Mouse (Mus musculus): ENCODE measurements at regions not wholly inside any gene's neighbourhood (a gene's known extent, or its start where the extent isn't known, plus 50 kb on each side); places are given as distances from the start of the nearest gene placed in this dataset.

- Histone ChIP-seq H3K4me2 (ENCODE audit: low read depth) (peak overlapping the region; percentile 99), H3K36me3 (ENCODE audit: control insufficient read depth, insufficient read depth) (no peaks in the 10 kb centered on the region), H3K79me2 (ENCODE audit: control insufficient read depth, insufficient read depth) (no peaks in the 10 kb centered on the region), H3K4me3 (peak overlapping the region; percentile 15), H3K27me3 (ENCODE audit: control insufficient read depth, insufficient read depth, insufficient read length) (no peaks in the 10 kb centered on the region), H3ac (ENCODE audit: control insufficient read depth, insufficient read length) (no peak overlapping the region)
- TF ChIP-seq MYOD1 (IDR thresholded peaks at IDR 0.05; ENCODE audit: control insufficient read depth in 1 of 3, insufficient read length in 2 of 3, low read depth in 2 of 3), result peak; percentile 74 to 98 (median 97)
- TF ChIP-seq E2F4 (IDR thresholded peaks at IDR 0.05; ENCODE audit: insufficient read depth), result no peak
- TF ChIP-seq SRF (IDR thresholded peaks at IDR 0.05; ENCODE audit: control insufficient read depth, insufficient read length, low read depth), result no peak
- peak; percentile 82 for TF ChIP-seq TCF12 (IDR thresholded peaks at IDR 0.05; ENCODE audit: insufficient read depth, poor library complexity, severe bottlenecking)
- TF ChIP-seq POLR2A (IDR thresholded peaks at IDR 0.05; ENCODE audit: insufficient read length, low read depth), result peak; percentile 55
- TF ChIP-seq TCF3 (IDR thresholded peaks at IDR 0.05; ENCODE audit: insufficient read length, low read depth), result peak; percentile 87
- TF ChIP-seq MYOG (IDR thresholded peaks at IDR 0.05; ENCODE audit: control insufficient read depth in 1 of 3, insufficient read depth in 1 of 3, insufficient read length in 2 of 3, low read depth in 2 of 3), result peak; percentile 49 to 97 (median 72)
- TF ChIP-seq REST (IDR thresholded peaks at IDR 0.05; ENCODE audit: insufficient read depth, insufficient read length), result no peak
- TF ChIP-seq MAX (IDR thresholded peaks at IDR 0.05; ENCODE audit: low read depth), result no peak
Measured at GRCm38 (mm10) chr10:23449860-23450646, 99.5 kb upstream of the Eya4 start.

GRCm38 (mm10) chr10:23448976-23449859, 98.6 kb upstream of the Eya4 start:
- no peaks in the 10 kb centered on the region for H3K79me2 ChIP-seq (ENCODE audit: control insufficient read depth, insufficient read depth)
- no peak overlapping the region for H3ac ChIP-seq (ENCODE audit: control insufficient read depth, insufficient read length)
- peak in 2 of 3 experiments; percentile 29 to 47 for TF ChIP-seq MYOD1 (IDR thresholded peaks at IDR 0.05; ENCODE audit: control insufficient read depth in 1 of 3, insufficient read length in 2 of 3, low read depth in 2 of 3)
- peak in 2 of 3 experiments; percentile 6 to 62 for TF ChIP-seq MYOG (IDR thresholded peaks at IDR 0.05; ENCODE audit: control insufficient read depth in 1 of 3, insufficient read depth in 1 of 3, insufficient read length in 2 of 3, low read depth in 2 of 3)
- TF ChIP-seq TCF3 (IDR thresholded peaks at IDR 0.05; ENCODE audit: insufficient read length, low read depth), result no peak
- H3K27me3 ChIP-seq (ENCODE audit: control insufficient read depth, insufficient read depth, insufficient read length), result no peaks in the 10 kb centered on the region
- H3K4me3 ChIP-seq, result peak overlapping the region; percentile 15
- no peaks in the 10 kb centered on the region for H3K36me3 ChIP-seq (ENCODE audit: control insufficient read depth, insufficient read depth)
- peak overlapping the region; percentile 99 for H3K4me2 ChIP-seq (ENCODE audit: low read depth)

GRCm38 (mm10) chr10:23430376-23430775, 79.8 kb upstream of the Eya4 start:
- Histone ChIP-seq H3K36me3 (ENCODE audit: control insufficient read depth, insufficient read depth) (no peaks in the 10 kb centered on the region), H3K4me3 (no peak overlapping the region), H3K4me2 (ENCODE audit: low read depth) (no peak overlapping the region), H3K27me3 (ENCODE audit: control insufficient read depth, insufficient read depth, insufficient read length) (no peaks in the 10 kb centered on the region), H3ac (ENCODE audit: control insufficient read depth, insufficient read length) (no peak overlapping the region), H3K79me2 (ENCODE audit: control insufficient read depth, insufficient read depth) (no peaks in the 10 kb centered on the region)
- TF ChIP-seq REST (IDR thresholded peaks at IDR 0.05; ENCODE audit: insufficient read depth, insufficient read length), result no peak
- TF ChIP-seq POLR2A (IDR thresholded peaks at IDR 0.05; ENCODE audit: insufficient read length, low read depth), result no peak
- no peak for TF ChIP-seq POLR2AphosphoS2 (IDR thresholded peaks at IDR 0.05; ENCODE audit: insufficient read length, low read depth)
- TF ChIP-seq E2F4 (IDR thresholded peaks at IDR 0.05; ENCODE audit: insufficient read depth), result no peak
- no peak for TF ChIP-seq SRF (IDR thresholded peaks at IDR 0.05; ENCODE audit: control insufficient read depth, insufficient read length, low read depth)
- TF ChIP-seq MAX (IDR thresholded peaks at IDR 0.05; ENCODE audit: low read depth), result no peak

- H3K4me2 ChIP-seq (ENCODE audit: low read depth), result no peak overlapping the region
Measured at GRCm38 (mm10) chr10:23413794-23414518, 63.4 kb upstream of the Eya4 start.

More at GRCm38 (mm10) chr10:23413794-23414518, 63.4 kb upstream of the Eya4 start:
- Histone ChIP-seq H3K4me3 (no peak overlapping the region), H3K36me3 (ENCODE audit: control insufficient read depth, insufficient read depth) (no peaks in the 10 kb centered on the region), H3ac (ENCODE audit: control insufficient read depth, insufficient read length) (no peak overlapping the region), H3K27me3 (ENCODE audit: control insufficient read depth, insufficient read depth, insufficient read length) (no peaks in the 10 kb centered on the region), H3K79me2 (ENCODE audit: control insufficient read depth, insufficient read depth) (no peaks in the 10 kb centered on the region)
- TF ChIP-seq SRF (IDR thresholded peaks at IDR 0.05; ENCODE audit: control insufficient read depth, insufficient read length, low read depth) (no peak), MYOG (IDR thresholded peaks at IDR 0.05; ENCODE audit: control insufficient read depth in 1 of 3, insufficient read depth in 1 of 3, insufficient read length in 2 of 3, low read depth in 2 of 3) (no peak), MAX (IDR thresholded peaks at IDR 0.05; ENCODE audit: low read depth) (no peak), POLR2AphosphoS2 (IDR thresholded peaks at IDR 0.05; ENCODE audit: insufficient read length, low read depth) (no peak), MYOD1 (IDR thresholded peaks at IDR 0.05; ENCODE audit: control insufficient read depth in 1 of 3, insufficient read length in 2 of 3, low read depth in 2 of 3) (no peak), USF1 (IDR thresholded peaks at IDR 0.05; ENCODE audit: low read depth) (no peak), POLR2A (IDR thresholded peaks at IDR 0.05; ENCODE audit: insufficient read length, low read depth) (no peak), TCF3 (IDR thresholded peaks at IDR 0.05; ENCODE audit: insufficient read length, low read depth) (no peak)

All from myocyte (in vitro differentiated cells).